Mouse (Mus musculus): ENCODE results near the gene Naa38. TPM values are rescaled to one million over a fixed set of nuclear protein-coding genes. Genes with fewer than 3 reads are reported as not detected.

Naa38 gene
- polyA plus RNA-seq, 1 experiment from 2014 or later = 141 TPM

- H3K4me1 ChIP-seq (ENCODE audit: control insufficient read depth, insufficient read depth, low read length) = no peaks in the 10 kb centered on the region
- H3K4me2 ChIP-seq (ENCODE audit: low read depth, severe bottlenecking) = no peak overlapping the region
- no peak overlapping the region for H3K9ac ChIP-seq (ENCODE audit: low read length)
- H3K4me3 ChIP-seq (ENCODE audit: low read depth, low read length) = no peak overlapping the region
- H3K27ac ChIP-seq (replicated peaks; ENCODE audit: low read depth, low read length) = no peak overlapping the region
- DNase-seq (ENCODE audit: low spot score) (no peak), ATAC-seq (ENCODE audit: insufficient number of reproducible peaks, low FRiP score, low TSS enrichment, low read depth) (no peak)
- H3K36me3 ChIP-seq (ENCODE audit: control insufficient read depth, insufficient read depth, low read length) = no peaks in the 10 kb centered on the region
- H3K27me3 ChIP-seq (ENCODE audit: control insufficient read depth, insufficient read depth, low read length) = no peaks in the 10 kb centered on the region
- 37% methylated on average over 5 of the region's 5 CpGs for WGBS
- H3K9me3 ChIP-seq (ENCODE audit: control insufficient read depth, low read length) = no peaks in the 10 kb centered on the region; the same call in 1 of the 2 replicates
Observed at GRCm38 (mm10) chr11:69443328-69443727, 48.0 kb downstream of the Naa38 start.

Other genes starting within 250 kb of the Naa38 start
- gene Alox12b, start 238.5 kb upstream of the Naa38 start, polyA plus RNA-seq (2014; fragmentation: Nextera tagmentation; extraction: Ambion mirVana) = 0.05 TPM in 1 of 2 replicates, not detected in the other
- 0.07 TPM in 1 of 2 replicates, not detected in the other for gene Alox8, start 197.6 kb upstream of the Naa38 start, polyA plus RNA-seq (2014; fragmentation: Nextera tagmentation; extraction: Ambion mirVana)
- gene Gucy2e, start 158.5 kb upstream of the Naa38 start, polyA plus RNA-seq (2014; fragmentation: Nextera tagmentation; extraction: Ambion mirVana) = not detected in 2 replicates
- 23.4 and 24.5 TPM in 2 replicates for gene Cntrob, start 71.7 kb upstream of the Naa38 start, polyA plus RNA-seq (2014; fragmentation: Nextera tagmentation; extraction: Ambion mirVana)
- 149 and 161 TPM in 2 replicates for gene Trappc1, start 71.5 kb upstream of the Naa38 start, polyA plus RNA-seq (2014; fragmentation: Nextera tagmentation; extraction: Ambion mirVana)
- gene Kcnab3, start 69.2 kb upstream of the Naa38 start, polyA plus RNA-seq (2014; fragmentation: Nextera tagmentation; extraction: Ambion mirVana) = 2.2 TPM in 2 replicates
- gene Rnf227, start 55.0 kb upstream of the Naa38 start, polyA plus RNA-seq (2014; fragmentation: Nextera tagmentation; extraction: Ambion mirVana) = 25.0 and 28.5 TPM in 2 replicates
- 58.6 and 68.0 TPM in 2 replicates for gene Chd3, start 26.1 kb upstream of the Naa38 start, polyA plus RNA-seq (2014; fragmentation: Nextera tagmentation; extraction: Ambion mirVana)
- gene Cyb5d1, start 144 bp downstream of the Naa38 start, polyA plus RNA-seq (2014; fragmentation: Nextera tagmentation; extraction: Ambion mirVana) = 29.2 and 37.0 TPM in 2 replicates
- 22.7 and 23.6 TPM in 2 replicates for gene Tmem88, start 2.7 kb downstream of the Naa38 start, polyA plus RNA-seq (2014; fragmentation: Nextera tagmentation; extraction: Ambion mirVana)
- gene Kdm6b, start 18.2 kb downstream of the Naa38 start, polyA plus RNA-seq (2014; fragmentation: Nextera tagmentation; extraction: Ambion mirVana) = 42.4 and 44.5 TPM in 2 replicates
- gene Dnah2, start 153.6 kb downstream of the Naa38 start, polyA plus RNA-seq (2014; fragmentation: Nextera tagmentation; extraction: Ambion mirVana) = 0.87 and 1.4 TPM in 2 replicates
- gene Efnb3, start 164.7 kb downstream of the Naa38 start, polyA plus RNA-seq (2014; fragmentation: Nextera tagmentation; extraction: Ambion mirVana) = 12.9 and 14.4 TPM in 2 replicates
- 45.7 and 46.9 TPM in 2 replicates for gene Wrap53, start 184.8 kb downstream of the Naa38 start, polyA plus RNA-seq (2014; fragmentation: Nextera tagmentation; extraction: Ambion mirVana)
- gene Trp53, start 184.9 kb downstream of the Naa38 start, polyA plus RNA-seq (2014; fragmentation: Nextera tagmentation; extraction: Ambion mirVana) = 250 and 254 TPM in 2 replicates
- gene Atp1b2, start 210.5 kb downstream of the Naa38 start, polyA plus RNA-seq (2014; fragmentation: Nextera tagmentation; extraction: Ambion mirVana) = 4.5 and 4.9 TPM in 2 replicates
- not detected in 2 replicates for gene Shbg, start 222.4 kb downstream of the Naa38 start, polyA plus RNA-seq (2014; fragmentation: Nextera tagmentation; extraction: Ambion mirVana)
- gene Sat2, start 226.5 kb downstream of the Naa38 start, polyA plus RNA-seq (2014; fragmentation: Nextera tagmentation; extraction: Ambion mirVana) = 14.7 and 16.2 TPM in 2 replicates
- gene Fxr2, start 237.5 kb downstream of the Naa38 start, polyA plus RNA-seq (2014; fragmentation: Nextera tagmentation; extraction: Ambion mirVana) = 35.8 and 37.5 TPM in 2 replicates

Measured in limb, embryonic 11.5 days (tissue).